Comparison of ENCODE assay signal across 23 mouse cellular contexts in the genomic region with DNA sequence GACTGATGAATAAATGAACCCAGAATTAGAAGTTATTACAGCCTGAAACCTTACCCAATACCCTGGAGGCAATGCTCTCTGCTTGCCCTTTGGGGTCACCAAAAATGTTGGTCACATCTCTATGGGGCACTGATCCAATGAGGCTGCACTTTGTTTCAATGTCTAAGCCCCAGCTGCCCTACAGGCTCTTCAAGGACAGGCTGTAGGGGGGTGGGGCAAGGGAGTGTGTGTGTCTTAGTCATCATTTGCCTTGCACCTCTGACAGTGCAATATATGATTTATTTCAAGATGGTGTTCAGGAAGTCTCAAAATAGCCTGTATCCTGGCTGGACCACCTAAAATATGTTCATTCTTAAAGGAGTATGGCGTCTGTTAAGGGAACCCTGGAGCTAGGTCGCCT. TPM values are rescaled to one million over a fixed set of nuclear protein-coding genes. Genes with fewer than 3 reads are reported as not detected.
DNase-seq lines count a peak whose midpoint lies in the region; ATAC-seq and TF ChIP-seq lines count a peak whose summit lies in the region.
"Had no signal": no experiment of that assay in that cellular context is flagged by ENCODE, and none has a peak within 500 bp of the region (broad histone marks: within the 10 kb centered on the region; RNA-seq: fewer than 3 reads in every experiment).

No protein-coding gene starts in this region.

- H3K27me3 ChIP-seq in kidney, embryonic 16.5 days (ENCODE audit: insufficient read depth, low read length) = no peaks in the 10 kb centered on the region
- no peaks in the 10 kb centered on the region for H3K27me3 ChIP-seq in kidney, embryonic 15.5 days
- H3K27me3 ChIP-seq: heart, embryonic 13.5 days; hindbrain, embryonic 15.5 days had no signal

- H3K4me3 ChIP-seq in kidney, embryonic 16.5 days (ENCODE audit: low read length) = no peak overlapping the region
- H3K4me3 ChIP-seq in kidney, embryonic 15.5 days (replicated peaks) = no peak overlapping the region
- no peak overlapping the region for H3K4me3 ChIP-seq in left cerebral cortex, adult 2 months
- H3K4me3 ChIP-seq: embryonic facial prominence, embryonic 10.5 days; erythroblast, embryonic 14.5 days; forebrain, embryonic 10.5 days; heart, embryonic 13.5 days; hindbrain, embryonic 15.5 days had no signal

- WGBS in kidney, embryonic 16.5 days = 78% methylated on average over 2 of the region's 2 CpGs
- WGBS in kidney, embryonic 15.5 days = 81% methylated on average over 2 of the region's 2 CpGs

- no peaks in the 10 kb centered on the region for H3K4me1 ChIP-seq in kidney, embryonic 16.5 days (ENCODE audit: insufficient read depth, low read length)
- H3K4me1 ChIP-seq in kidney, embryonic 15.5 days = peaks cover 2% of the 10 kb centered on the region; the same call in 1 of the 2 replicates

- H3K9ac ChIP-seq in kidney, embryonic 16.5 days (replicated peaks; ENCODE audit: low read length) = no peak overlapping the region
- no peak overlapping the region for H3K9ac ChIP-seq in kidney, embryonic 15.5 days
- H3K9ac ChIP-seq: heart, embryonic 13.5 days; hindbrain, embryonic 15.5 days had no signal

- no peak overlapping the region for H3K4me2 ChIP-seq in kidney, embryonic 16.5 days (replicated peaks; ENCODE audit: low read depth, low read length)
- H3K4me2 ChIP-seq in kidney, embryonic 15.5 days = no peak overlapping the region
- H3K4me2 ChIP-seq: heart, embryonic 13.5 days; hindbrain, embryonic 15.5 days had no signal

- 0 out of 2 replicates have a peak, but pooled peaks have one; percentile 27 for ATAC-seq in kidney, embryonic 16.5 days (ENCODE audit: low FRiP score, low TSS enrichment)
- ATAC-seq in kidney, embryonic 15.5 days (replicated peaks; ENCODE audit: low FRiP score) = no peak
- ATAC-seq: CD4-positive, CD25-positive, alpha-beta regulatory T cell, adult 4 months; forebrain, embryonic 14.5 days; inflammation-experienced regulatory T-cells, adult 6 months; intestine, postnatal 0 days had no signal

- H3K27ac ChIP-seq in kidney, embryonic 16.5 days (ENCODE audit: low read length) = no peak overlapping the region
- H3K27ac ChIP-seq in kidney, embryonic 15.5 days = no peak overlapping the region
- H3K27ac ChIP-seq in left cerebral cortex, adult 2 months = no peak overlapping the region
- H3K27ac ChIP-seq: embryonic facial prominence, embryonic 10.5 days; forebrain, embryonic 10.5 days; heart, embryonic 13.5 days; hindbrain, embryonic 15.5 days had no signal

- H3K9me3 ChIP-seq in kidney, embryonic 16.5 days (ENCODE audit: low read length) = no peaks in the 10 kb centered on the region
- H3K9me3 ChIP-seq in kidney, embryonic 15.5 days (replicated peaks) = no peaks in the 10 kb centered on the region
- H3K9me3 ChIP-seq: embryonic facial prominence, embryonic 10.5 days; forebrain, embryonic 10.5 days; G1E; heart, embryonic 13.5 days; hindbrain, embryonic 15.5 days had no signal

- intact Hi-C loops in left cerebral cortex, adult 2 months (cut with DNase I) = no loop called here

- TF ChIP-seq CTCF in left cerebral cortex, adult 2 months (IDR thresholded peaks at IDR 0.05) = no peak

- DNase-seq in 3T3-L1 (ENCODE audit: low read depth, low spot score) (peak; percentile 78), NIH3T3 (ENCODE audit: low read depth) (peak; percentile 66)
- peak; percentile 32 for DNase-seq in adrenal gland, postnatal 25 days
- DNase-seq in left cerebral cortex, adult 2 months (ENCODE audit: extremely low spot score in 1 of 2, low spot score in 2 of 2) = no peak
- DNase-seq in yolk sac, embryonic 10.5 days (ENCODE audit: low spot score) = no peak
- DNase-seq: B cell, adult 2 months; cerebellum, adult 2 months; cerebellum, postnatal 10 days; gastrocnemius, postnatal 36 days; heart, adult 11 months; heart, postnatal 36 days had no signal

- H3K36me3 ChIP-seq in kidney, embryonic 16.5 days (ENCODE audit: insufficient read depth, low read length) = no peaks in the 10 kb centered on the region
- no peaks in the 10 kb centered on the region for H3K36me3 ChIP-seq in kidney, embryonic 15.5 days
- H3K36me3 ChIP-seq: embryonic facial prominence, embryonic 10.5 days; forebrain, embryonic 10.5 days; G1E; heart, embryonic 13.5 days; hindbrain, embryonic 15.5 days had no signal

RNA-seq across cellular contexts. Expression of a gene that starts 22.3 kb away (rescaled TPM):
- 1.1 and 1.6 TPM in 2 replicates for polyA plus RNA-seq in kidney, embryonic 16.5 days (2015; fragmentation: Nextera tagmentation; extraction: Ambion mirVana)
- polyA plus RNA-seq in kidney, embryonic 15.5 days (2015; fragmentation: Nextera tagmentation; extraction: Ambion mirVana) = 1.2 and 1.3 TPM in 2 replicates
- 3.3 and 3.4 TPM in 2 replicates for total RNA-seq in adrenal gland, postnatal 25 days (2021)
- 1 to 10 TPM; 4.6 to 5.5 TPM for total RNA-seq in left cerebral cortex, adult 2 months (2021)
- polyA plus RNA-seq: CD4-positive, CD25-positive, alpha-beta regulatory T cell, adult 4 months had no signal

RNA-seq across cellular contexts. Expression of a gene that starts 28.7 kb away (rescaled TPM):
- 91.8 and 99.5 TPM in 2 replicates for polyA plus RNA-seq in kidney, embryonic 16.5 days (2015; fragmentation: Nextera tagmentation; extraction: Ambion mirVana)
- 116 and 119 TPM in 2 replicates for polyA plus RNA-seq in kidney, embryonic 15.5 days (2015; fragmentation: Nextera tagmentation; extraction: Ambion mirVana)
- 104 and 123 TPM in 2 replicates for total RNA-seq in adrenal gland, postnatal 25 days (2021)
- total RNA-seq in left cerebral cortex, adult 2 months (2021) = 100 to 1,000 TPM; 209 to 229 TPM
- polyA plus RNA-seq: G1E had no signal

Comparison
In these comparisons a context has a peak if more than half of its experiments do, and no peak if none do; other contexts are left out.
1. DNase-seq: peak in 3T3-L1 (single experiment), NIH3T3 (single experiment) and adrenal gland, postnatal 25 days (single experiment); none in left cerebral cortex, adult 2 months (0 of 2) and yolk sac, embryonic 10.5 days (single experiment).